Mouse (Mus musculus) liver, embryonic 16.5 days (tissue): Measurements from ENCODE around the gene Erfe. TPM values are rescaled to one million over a fixed set of nuclear protein-coding genes. Genes with fewer than 3 reads are reported as not detected.

Experiments used
- ATAC-seq: fragments of 200-750 bp; cut with Nextera tagmentation; 2 replicates; pipeline ENCODE4 v1.8.0; 2017; ENCODE audit warnings: low read depth, mild to moderate bottlenecking, moderate number of reproducible peaks, moderate library complexity
- H3K27ac ChIP-seq: fragments of 300-500 bp; sonication (generic); 2 replicates; pipeline ENCODE4 v1.5.1; 2014; ENCODE audit warnings: mild to moderate bottlenecking, low read length
- H3K27me3 ChIP-seq: fragments of 300-500 bp; sonication (generic); 2 replicates; pipeline ENCODE4 v1.6.1; 2014; ENCODE audit warnings: low read depth, low read length, mixed read lengths; ENCODE audit not compliant: control insufficient read depth, insufficient read depth
- H3K36me3 ChIP-seq: fragments of 300-500 bp; sonication (generic); 2 replicates; pipeline ENCODE4 v1.6.1; 2014; ENCODE audit warnings: mild to moderate bottlenecking; ENCODE audit not compliant: control insufficient read depth, insufficient read depth
- H3K4me1 ChIP-seq: fragments of 300-500 bp; sonication (generic); 2 replicates; pipeline ENCODE4 v1.6.1; 2014; ENCODE audit warnings: low read depth, low read length, mixed read lengths; ENCODE audit not compliant: control insufficient read depth
- H3K4me2 ChIP-seq: fragments of 300-500 bp; sonication (generic); 2 replicates; pipeline ENCODE4 v1.6.1; 2014; ENCODE audit warnings: low read depth, low read length, mixed read lengths
- H3K4me3 ChIP-seq: fragments of 300-500 bp; sonication (generic); 2 replicates; pipeline ENCODE4 v1.5.1; 2014; ENCODE audit warnings: low read depth, mild to moderate bottlenecking, low read length
- H3K9ac ChIP-seq: fragments of 300-500 bp; sonication (generic); 2 replicates; pipeline ENCODE4 v1.6.1; 2014; ENCODE audit warnings: low read depth, low read length
- H3K9me3 ChIP-seq: fragments of 300-500 bp; sonication (generic); replicated peaks from 2 replicates; pipeline ENCODE4 v1.6.1; 2016; ENCODE audit warnings: low read length; ENCODE audit not compliant: control insufficient read depth
- WGBS: fragments of 180-500 bp; shearing (Covaris S2); extraction: QIAGEN DNeasy Blood & Tissue Kit; methylation state at CpG from one replicate; pipeline ENCODE4 v1.1.7; 2014; ENCODE audit not compliant: insufficient replicate concordance; 5-methylcytosine and 5-hydroxymethylcytosine counted together
- polyA plus RNA-seq: library from polyadenylated mRNA; unstranded; fragments of >200 nt; fragmentation: Nextera tagmentation; extraction: Ambion mirVana; gene quantifications from 2 replicates; pipeline ENCODE4 v1.2.1, GENCODE M21; 2015

Gene Erfe
- polyA plus RNA-seq, 1 experiment from 2014 or later, result 3.9 TPM

DNA sequence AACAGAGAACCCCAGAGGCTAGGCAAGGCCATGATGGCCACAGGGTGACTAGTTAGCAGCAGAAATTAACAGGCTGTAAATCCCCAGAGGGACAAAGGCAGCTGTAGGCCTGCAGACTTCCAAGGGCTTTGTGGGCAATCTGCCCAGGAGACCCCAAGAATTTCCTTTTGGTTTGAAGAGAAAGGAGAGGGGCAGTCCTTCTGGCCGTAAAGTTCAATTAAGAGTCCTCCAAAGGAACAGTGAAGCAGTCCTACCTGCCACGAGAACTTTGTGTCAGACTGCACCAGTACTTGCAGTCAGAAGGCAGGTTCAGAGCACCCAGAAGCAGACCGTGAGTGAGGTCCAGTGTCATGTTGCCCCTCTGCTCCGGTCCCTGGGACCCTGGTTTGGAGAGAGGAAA lies 48.7 kb downstream of the Erfe start:
- Histone ChIP-seq H3K9me3 (no peaks in the 10 kb centered on the region), H3K9ac (no peak overlapping the region), H3K36me3 (no peaks in the 10 kb centered on the region), H3K4me1 (peaks cover 13% of the 10 kb centered on the region), H3K4me2 (no peak overlapping the region), H3K4me3 (no peak overlapping the region), H3K27ac (no peak overlapping the region), H3K27me3 (peaks cover 4% of the 10 kb centered on the region; the same call in 1 of the 2 replicates)
- 69% methylated on average over 4 of the region's 4 CpGs for WGBS
- ATAC-seq, result no peak

DNA sequence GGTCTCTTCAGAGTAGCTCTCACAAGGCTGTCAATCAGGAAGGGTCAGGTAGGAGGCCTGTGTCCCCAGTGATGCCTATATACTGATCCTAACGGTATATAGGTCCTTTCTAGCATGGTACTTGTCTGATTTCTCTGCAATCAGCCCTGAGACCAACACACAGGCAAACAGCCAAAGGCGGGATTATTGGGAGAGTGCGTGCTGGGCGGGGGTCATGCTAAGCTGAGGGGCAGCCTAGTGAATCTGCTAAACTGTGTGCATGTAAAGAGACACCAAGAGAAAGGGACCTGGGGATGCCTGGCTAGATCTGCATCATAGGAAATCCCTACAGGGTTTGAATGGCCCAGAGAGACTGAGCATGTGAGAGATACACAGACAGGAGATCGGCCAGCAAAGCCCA lies 49.1 kb downstream of the Erfe start:
- WGBS, result 78% methylated on average over 5 of the region's 5 CpGs
- H3K27me3 ChIP-seq, result peaks cover 4% of the 10 kb centered on the region; the same call in 1 of the 2 replicates
- peaks cover 13% of the 10 kb centered on the region for H3K4me1 ChIP-seq
- no peak overlapping the region for H3K4me2 ChIP-seq
- H3K9ac ChIP-seq, result no peak overlapping the region
- H3K36me3 ChIP-seq, result no peaks in the 10 kb centered on the region
- no peak overlapping the region for H3K4me3 ChIP-seq
- no peaks in the 10 kb centered on the region for H3K9me3 ChIP-seq
- no peak for ATAC-seq
- H3K27ac ChIP-seq, result no peak overlapping the region

DNA sequence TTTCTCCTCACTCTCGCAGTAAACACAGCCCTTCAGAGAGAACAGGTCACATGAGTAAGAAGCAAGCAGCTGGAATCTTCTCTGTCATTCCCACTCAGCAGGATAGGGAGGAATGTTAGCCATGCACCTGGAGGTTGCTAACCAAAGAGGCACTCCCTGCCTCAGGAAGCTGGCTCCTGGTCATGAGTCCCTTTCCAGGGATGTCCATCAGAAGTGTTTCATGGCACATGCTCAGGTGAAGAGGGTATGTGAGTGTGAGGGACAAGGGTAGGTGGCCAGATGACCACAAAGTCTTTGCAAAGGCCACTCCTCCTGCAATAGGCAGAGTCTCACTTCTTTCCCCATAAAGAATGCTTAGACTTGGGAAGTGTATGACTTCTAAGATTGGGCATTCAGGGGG lies 51.8 kb downstream of the Erfe start:
- Histone ChIP-seq H3K27ac (no peak overlapping the region), H3K4me2 (no peak overlapping the region), H3K27me3 (no peaks in the 10 kb centered on the region; the same call in 1 of the 2 replicates), H3K4me1 (peaks cover 10% of the 10 kb centered on the region), H3K9ac (no peak overlapping the region), H3K9me3 (no peaks in the 10 kb centered on the region), H3K36me3 (no peaks in the 10 kb centered on the region), H3K4me3 (no peak overlapping the region)
- 65% methylated on average over 1 of the region's 1 CpGs for WGBS
- no peak for ATAC-seq

DNA sequence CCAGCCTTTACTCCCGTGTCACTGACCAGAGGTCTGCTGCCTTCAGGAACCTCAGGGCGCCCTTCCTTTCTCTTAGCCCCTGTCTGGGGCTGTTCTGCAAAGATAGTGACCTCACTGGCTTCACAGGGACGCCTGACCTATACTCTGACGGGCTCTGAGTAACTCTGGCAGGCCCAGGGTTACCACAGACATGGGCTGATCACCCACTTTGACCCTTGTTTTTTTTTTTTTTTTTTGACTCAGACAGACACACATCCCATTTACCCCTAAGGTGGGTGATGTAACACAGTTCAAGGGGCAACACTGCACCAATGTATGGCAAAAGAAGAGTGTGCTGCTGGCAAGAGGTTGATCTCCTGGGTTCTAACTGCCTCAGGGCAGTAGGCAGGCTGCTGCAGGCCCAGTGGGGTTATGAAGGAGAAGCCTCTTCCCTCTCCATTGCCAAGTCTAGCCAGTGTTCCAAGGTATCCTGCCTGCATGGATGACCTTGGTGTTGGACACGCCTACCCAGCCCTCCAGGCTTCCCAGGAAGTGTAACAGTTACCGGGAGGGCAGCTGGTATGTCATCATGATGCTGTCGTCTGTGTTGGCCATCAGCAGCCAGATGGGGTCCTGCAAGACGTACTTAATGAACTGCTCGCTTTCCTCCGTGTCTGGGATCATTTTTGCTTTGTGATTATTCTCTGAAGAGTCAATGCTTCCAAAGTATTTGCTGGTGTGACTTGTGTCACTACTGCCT lies 53.8 kb downstream of the Erfe start:
- Histone ChIP-seq H3K4me3 (no peak overlapping the region), H3K27me3 (no peaks in the 10 kb centered on the region), H3K27ac (peak overlapping the region; percentile 38; the same call in 1 of the 2 replicates), H3K4me1 (no peaks in the 10 kb centered on the region; the same call in 1 of the 2 replicates), H3K9ac (peak overlapping the region; percentile 7; the same call in 1 of the 2 replicates), H3K36me3 (peaks cover 3% of the 10 kb centered on the region; the same call in 1 of the 2 replicates), H3K9me3 (no peaks in the 10 kb centered on the region), H3K4me2 (no peak overlapping the region)
- peak; percentile 59 for ATAC-seq
- WGBS, result 48% methylated on average over 10 of the region's 10 CpGs

DNA sequence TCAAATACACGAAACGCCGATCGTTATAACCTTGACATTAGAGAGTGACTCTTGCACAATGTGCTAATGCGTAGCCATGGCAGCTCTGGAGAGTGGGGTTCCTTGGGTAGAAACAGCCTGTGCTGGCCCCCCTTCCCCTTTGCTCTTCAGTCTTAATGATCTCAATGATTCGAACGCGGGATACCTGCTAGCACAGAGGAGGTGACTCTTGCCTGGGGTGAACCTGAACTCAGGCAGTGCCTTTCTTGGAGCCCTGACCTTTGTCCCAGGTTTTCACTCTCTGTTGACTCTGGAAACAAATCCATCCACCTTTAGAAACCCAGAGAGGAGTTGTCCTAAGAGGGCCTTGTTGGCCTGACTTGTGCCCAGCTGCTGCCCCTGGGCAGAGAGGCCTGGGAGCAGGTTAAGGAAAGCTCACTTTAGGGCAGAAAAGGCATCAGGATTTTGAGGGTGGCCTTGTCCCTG lies 54.4 kb downstream of the Erfe start:
- Histone ChIP-seq H3K27me3 (no peaks in the 10 kb centered on the region), H3K4me2 (no peak overlapping the region), H3K9me3 (no peaks in the 10 kb centered on the region), H3K27ac (no peak overlapping the region), H3K4me3 (no peak overlapping the region), H3K4me1 (no peaks in the 10 kb centered on the region; the same call in 1 of the 2 replicates), H3K36me3 (peaks cover 3% of the 10 kb centered on the region; the same call in 1 of the 2 replicates), H3K9ac (no peak overlapping the region)
- WGBS, result 69% methylated on average over 8 of the region's 8 CpGs
- 0 out of 2 replicates have a peak, but pooled peaks have one; percentile 37 for ATAC-seq

Other genes with a start within 250 kb of the Erfe start
- gene Rbm44, start 221.3 kb upstream of the Erfe start, polyA plus RNA-seq, result 0.63 and 0.96 TPM in 2 replicates
- 4.9 and 5.2 TPM in 2 replicates for gene Ramp1, start 186.6 kb upstream of the Erfe start, polyA plus RNA-seq
- 66.3 and 69.0 TPM in 2 replicates for gene Ube2f, start 116.1 kb upstream of the Erfe start, polyA plus RNA-seq
- 29.6 and 33.4 TPM in 2 replicates for gene Scly, start 68.1 kb upstream of the Erfe start, polyA plus RNA-seq
- gene Espnl, start 44.4 kb upstream of the Erfe start, polyA plus RNA-seq, result not detected in 2 replicates
- 0.15 and 0.46 TPM in 2 replicates for gene Klhl30, start 15.4 kb upstream of the Erfe start, polyA plus RNA-seq
- gene Ilkap, start 32.4 kb downstream of the Erfe start, polyA plus RNA-seq, result 57.6 and 63.2 TPM in 2 replicates
- 18.6 and 19.7 TPM in 2 replicates for gene Hes6, start 47.6 kb downstream of the Erfe start, polyA plus RNA-seq
- 3.6 and 4.1 TPM in 2 replicates for gene Per2, start 92.9 kb downstream of the Erfe start, polyA plus RNA-seq
- gene Traf3ip1, start 128.2 kb downstream of the Erfe start, polyA plus RNA-seq, result 1.5 and 2.0 TPM in 2 replicates
- gene Asb1, start 174.1 kb downstream of the Erfe start, polyA plus RNA-seq, result 9.2 and 9.6 TPM in 2 replicates